Mouse (Mus musculus) urinary bladder, postnatal 36 days (tissue): ENCODE measurements at regions not wholly inside any gene's neighbourhood (a gene's known extent, or its start where the extent isn't known, plus 50 kb on each side); places are given as distances from the start of the nearest gene placed in this dataset.

Source experiments
- DNase-seq, 2 experiments: peaks; one replicate each; pipeline ENCODE4 v3.0.0; 2022; ENCODE audit warnings: low spot score in 2 of 2, mixed read lengths in 1 of 2

DNA sequence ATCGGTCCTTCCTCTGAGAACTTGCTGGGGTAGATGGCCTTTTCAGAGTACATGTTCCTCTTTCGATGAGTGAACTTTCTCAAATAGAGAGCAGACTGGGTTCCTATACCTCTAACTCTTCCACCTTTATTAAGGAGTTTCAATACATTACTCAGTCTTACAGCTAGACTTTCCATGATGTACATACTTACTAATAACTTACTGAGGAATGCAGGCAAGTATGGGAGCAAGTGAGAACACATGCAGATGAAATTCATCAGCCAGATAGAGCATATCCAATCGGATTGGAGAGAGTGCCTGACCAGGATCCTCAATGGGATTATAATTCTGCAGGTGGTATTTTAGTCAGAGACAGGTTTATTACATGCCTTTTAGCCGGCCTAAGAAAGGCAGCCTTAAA lies 292.2 kb upstream of the Large1 start:
- no peak for DNase-seq

GRCm38 (mm10) chr8:73626798-73627197 lies 273.5 kb upstream of the Large1 start:
- DNase-seq: no peak

- peak in 1 of 2 experiments; percentile 1 for DNase-seq
These were observed 265.6 kb upstream of the Large1 start for GRCm38 (mm10) chr8:73618946-73619345.

- DNase-seq: no peak
These were observed 261.3 kb upstream of the Large1 start for GRCm38 (mm10) chr8:73614631-73615030.

DNA sequence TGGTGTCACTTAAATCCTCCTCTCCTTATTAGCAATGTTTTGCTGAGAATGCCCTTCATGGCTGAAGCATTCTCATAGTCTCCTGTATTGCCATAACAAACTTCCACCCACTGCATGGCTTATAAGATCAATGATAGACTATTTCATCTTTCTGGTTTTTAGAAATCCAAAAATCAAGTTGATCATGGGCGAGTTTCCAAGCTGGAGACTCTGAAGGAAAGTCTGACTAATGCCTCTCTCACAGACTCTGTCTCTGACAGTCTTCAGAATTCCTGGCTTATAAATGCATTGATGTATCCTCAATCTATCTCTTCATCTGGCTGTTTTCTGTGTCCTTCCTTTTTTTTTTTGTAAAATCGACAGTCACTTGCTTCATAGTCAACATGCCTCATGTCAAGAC lies 260.8 kb upstream of the Large1 start:
- no peak for DNase-seq

GRCm38 (mm10) chr8:73611583-73611982 lies 258.2 kb upstream of the Large1 start:
- no peak for DNase-seq

GRCm38 (mm10) chr8:73570599-73570998 lies 217.3 kb upstream of the Large1 start:
- DNase-seq: no peak

GRCm38 (mm10) chr8:73569963-73570362 lies 216.6 kb upstream of the Large1 start:
- DNase-seq: no peak
